Mouse (Mus musculus) limb, embryonic 10.5 days (tissue): ENCODE data around the gene Nmnat2. TPM values are rescaled to one million over a fixed set of nuclear protein-coding genes. Genes with fewer than 3 reads are reported as not detected.

Source experiments
- DNase-seq: peaks from one replicate; pipeline ENCODE4 v3.0.0-alpha.2; 2017; ENCODE audit warnings: low spot score
- H3K27ac ChIP-seq: fragments of 300-500 bp; sonication (generic); 2 replicates; pipeline ENCODE4 v1.5.1; 2016; ENCODE audit warnings: mild to moderate bottlenecking
- H3K27me3 ChIP-seq: fragments of 300-500 bp; sonication (generic); 2 replicates; pipeline ENCODE4 v1.6.1; 2016; ENCODE audit warnings: low read depth, mild to moderate bottlenecking; ENCODE audit not compliant: poor library complexity, severe bottlenecking
- H3K36me3 ChIP-seq: fragments of 300-500 bp; sonication (generic); 2 replicates; pipeline ENCODE4 v1.6.1; 2016; ENCODE audit warnings: mild to moderate bottlenecking, moderate library complexity
- H3K4me1 ChIP-seq: fragments of 300-500 bp; sonication (generic); 2 replicates; pipeline ENCODE4 v1.6.1; 2016
- H3K4me3 ChIP-seq: fragments of 300-500 bp; sonication (generic); 2 replicates; pipeline ENCODE4 v1.5.1; 2016; ENCODE audit warnings: mild to moderate bottlenecking, moderate library complexity
- H3K9me3 ChIP-seq: fragments of 300-500 bp; sonication (generic); replicated peaks from 2 replicates; pipeline ENCODE4 v1.6.1; 2016; ENCODE audit warnings: mild to moderate bottlenecking
- WGBS: fragments of 180-500 bp; shearing (Covaris S2); methylation state at CpG from one replicate; pipeline ENCODE4 v1.1.7; 2016; 5-methylcytosine and 5-hydroxymethylcytosine counted together
- polyA plus RNA-seq: library from polyadenylated mRNA; unstranded; fragments of >200 nt; fragmentation: Nextera tagmentation; extraction: Ambion mirVana; gene quantifications from 2 replicates; pipeline ENCODE4 v1.2.1, GENCODE M21; 2016

Nmnat2 gene
- polyA plus RNA-seq, 1 experiment from 2014 or later = 0.75 TPM

- no peaks in the 10 kb centered on the region for H3K36me3 ChIP-seq
- H3K27me3 ChIP-seq = no peaks in the 10 kb centered on the region
- no peak overlapping the region for H3K4me3 ChIP-seq
- no peak for DNase-seq
- no peak overlapping the region for H3K27ac ChIP-seq
- no peaks in the 10 kb centered on the region for H3K9me3 ChIP-seq
- H3K4me1 ChIP-seq = no peaks in the 10 kb centered on the region
- 68% methylated on average over 6 of the region's 6 CpGs for WGBS
Observed at GRCm38 (mm10) chr1:152992271-152993134, 37.7 kb downstream of the Nmnat2 start.

GRCm38 (mm10) chr1:152993803-152994202 is 39.0 kb downstream of the Nmnat2 start:
- no peak overlapping the region for H3K4me3 ChIP-seq
- H3K27me3 ChIP-seq = no peaks in the 10 kb centered on the region
- no peaks in the 10 kb centered on the region for H3K4me1 ChIP-seq
- 87% methylated on average over 6 of the region's 6 CpGs for WGBS
- H3K27ac ChIP-seq = no peak overlapping the region
- no peak for DNase-seq
- no peaks in the 10 kb centered on the region for H3K9me3 ChIP-seq
- no peaks in the 10 kb centered on the region for H3K36me3 ChIP-seq

GRCm38 (mm10) chr1:152999983-153000382 is 45.2 kb downstream of the Nmnat2 start:
- H3K4me3 ChIP-seq = no peak overlapping the region
- no peaks in the 10 kb centered on the region for H3K4me1 ChIP-seq
- no peak overlapping the region for H3K27ac ChIP-seq
- no peaks in the 10 kb centered on the region for H3K27me3 ChIP-seq
- no peaks in the 10 kb centered on the region for H3K36me3 ChIP-seq
- WGBS = 86% methylated on average over 8 of the region's 8 CpGs
- H3K9me3 ChIP-seq = no peaks in the 10 kb centered on the region
- DNase-seq = no peak

- H3K27ac ChIP-seq = no peak overlapping the region
- H3K4me3 ChIP-seq = no peak overlapping the region
- no peak for DNase-seq
- no peaks in the 10 kb centered on the region for H3K36me3 ChIP-seq
- 90% methylated on average over 6 of the region's 6 CpGs for WGBS
- no peaks in the 10 kb centered on the region for H3K4me1 ChIP-seq
- no peaks in the 10 kb centered on the region for H3K9me3 ChIP-seq
- H3K27me3 ChIP-seq = no peaks in the 10 kb centered on the region
Observed at GRCm38 (mm10) chr1:153000486-153001228, 45.9 kb downstream of the Nmnat2 start.

- Histone ChIP-seq H3K9me3 (no peaks in the 10 kb centered on the region), H3K27me3 (no peaks in the 10 kb centered on the region), H3K36me3 (no peaks in the 10 kb centered on the region), H3K4me3 (no peak overlapping the region), H3K4me1 (no peaks in the 10 kb centered on the region), H3K27ac (no peak overlapping the region)
- 77% methylated on average over 11 of the region's 11 CpGs for WGBS
- DNase-seq = no peak
Observed at GRCm38 (mm10) chr1:153002295-153003050, 47.7 kb downstream of the Nmnat2 start.

GRCm38 (mm10) chr1:153004472-153004871 is 49.7 kb downstream of the Nmnat2 start:
- no peaks in the 10 kb centered on the region for H3K9me3 ChIP-seq
- H3K36me3 ChIP-seq = no peaks in the 10 kb centered on the region
- no peak overlapping the region for H3K4me3 ChIP-seq
- peaks cover 5% of the 10 kb centered on the region for H3K4me1 ChIP-seq
- no peaks in the 10 kb centered on the region for H3K27me3 ChIP-seq
- WGBS = 85% methylated on average over 2 of the region's 2 CpGs
- H3K27ac ChIP-seq = no peak overlapping the region
- DNase-seq = no peak

GRCm38 (mm10) chr1:153006054-153006453 is 51.3 kb downstream of the Nmnat2 start:
- 73% methylated on average over 5 of the region's 5 CpGs for WGBS
- Histone ChIP-seq H3K4me1 (peaks cover 9% of the 10 kb centered on the region), H3K27me3 (no peaks in the 10 kb centered on the region), H3K4me3 (no peak overlapping the region), H3K9me3 (no peaks in the 10 kb centered on the region), H3K36me3 (no peaks in the 10 kb centered on the region), H3K27ac (no peak overlapping the region)
- no peak for DNase-seq

- H3K4me3 ChIP-seq = no peak overlapping the region
- no peak for DNase-seq
- 91% methylated on average over 4 of the region's 4 CpGs for WGBS
- no peak overlapping the region for H3K27ac ChIP-seq
- no peaks in the 10 kb centered on the region for H3K27me3 ChIP-seq
- peaks cover 9% of the 10 kb centered on the region for H3K4me1 ChIP-seq
- no peaks in the 10 kb centered on the region for H3K9me3 ChIP-seq
- H3K36me3 ChIP-seq = no peaks in the 10 kb centered on the region
Observed at GRCm38 (mm10) chr1:153006761-153007160, 52.0 kb downstream of the Nmnat2 start.

- Histone ChIP-seq H3K36me3 (no peaks in the 10 kb centered on the region), H3K27ac (no peak overlapping the region), H3K4me3 (no peak overlapping the region), H3K4me1 (peaks cover 9% of the 10 kb centered on the region), H3K9me3 (no peaks in the 10 kb centered on the region), H3K27me3 (no peaks in the 10 kb centered on the region)
- DNase-seq = no peak
- WGBS = 90% methylated on average over 5 of the region's 5 CpGs
Observed at GRCm38 (mm10) chr1:153007292-153007691, 52.5 kb downstream of the Nmnat2 start.

- H3K4me3 ChIP-seq = no peak overlapping the region
- H3K27ac ChIP-seq = no peak overlapping the region
- H3K9me3 ChIP-seq = no peaks in the 10 kb centered on the region
- 90% methylated on average over 6 of the region's 6 CpGs for WGBS
- H3K36me3 ChIP-seq = no peaks in the 10 kb centered on the region
- peaks cover 9% of the 10 kb centered on the region for H3K4me1 ChIP-seq
- DNase-seq = no peak
- no peaks in the 10 kb centered on the region for H3K27me3 ChIP-seq
Observed at GRCm38 (mm10) chr1:153007824-153008223, 53.0 kb downstream of the Nmnat2 start.

GRCm38 (mm10) chr1:153009338-153009737 is 54.5 kb downstream of the Nmnat2 start:
- Histone ChIP-seq H3K27me3 (no peaks in the 10 kb centered on the region), H3K36me3 (no peaks in the 10 kb centered on the region), H3K4me1 (peaks cover 11% of the 10 kb centered on the region), H3K4me3 (no peak overlapping the region), H3K27ac (no peak overlapping the region), H3K9me3 (no peaks in the 10 kb centered on the region)
- DNase-seq = no peak
- 43% methylated on average over 9 of the region's 9 CpGs for WGBS

- 73% methylated on average over 13 of the region's 13 CpGs for WGBS
- peaks cover 21% of the 10 kb centered on the region for H3K4me1 ChIP-seq
- no peaks in the 10 kb centered on the region for H3K9me3 ChIP-seq
- H3K4me3 ChIP-seq = no peak overlapping the region
- H3K36me3 ChIP-seq = no peaks in the 10 kb centered on the region
- no peaks in the 10 kb centered on the region for H3K27me3 ChIP-seq
- no peak for DNase-seq
- H3K27ac ChIP-seq = no peak overlapping the region
Observed at GRCm38 (mm10) chr1:153010353-153011351, 55.9 kb downstream of the Nmnat2 start.
